Mouse (Mus musculus) urinary bladder, postnatal 36 days (tissue): Measurements from ENCODE around the gene Mdm1.
"Not testable (repeated sequence)": the region's sequence is repeated elsewhere in the genome, so short reads cannot be mapped to it uniquely, and the experiment has no call there.

Experiments
- DNase-seq, 2 experiments: peaks; one replicate each; pipeline ENCODE4 v3.0.0; 2022; ENCODE audit warnings: low spot score in 2 of 2, mixed read lengths in 1 of 2

The Mdm1 gene

GRCm38 (mm10) chr10:118122441-118123162 is 19.0 kb upstream of the Mdm1 start:
- DNase-seq = no peak

DNA sequence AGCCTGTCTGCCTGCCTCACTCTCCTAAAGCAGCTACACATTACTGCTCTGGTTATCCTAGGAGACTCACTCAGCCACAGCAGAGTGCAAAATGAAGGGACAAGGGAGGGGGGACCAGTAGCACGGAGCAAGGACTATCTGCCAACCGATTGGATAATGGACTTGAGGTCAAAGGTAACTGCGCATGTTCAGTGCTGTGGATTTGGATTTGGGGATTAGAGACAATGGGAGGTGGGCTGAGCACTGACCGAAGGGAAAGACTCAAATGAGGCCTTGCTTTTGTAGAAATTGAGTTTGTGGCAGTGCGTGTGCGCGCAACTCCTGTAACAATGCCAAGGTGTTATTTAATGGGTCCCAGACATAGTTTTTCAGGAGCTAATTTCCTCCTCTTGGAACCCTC is 16.4 kb upstream of the Mdm1 start:
- DNase-seq = no peak

- no peak for DNase-seq
Measured at GRCm38 (mm10) chr10:118125776-118126445, 15.7 kb upstream of the Mdm1 start.

GRCm38 (mm10) chr10:118129001-118129682 is 12.5 kb upstream of the Mdm1 start:
- DNase-seq = no peak

DNA sequence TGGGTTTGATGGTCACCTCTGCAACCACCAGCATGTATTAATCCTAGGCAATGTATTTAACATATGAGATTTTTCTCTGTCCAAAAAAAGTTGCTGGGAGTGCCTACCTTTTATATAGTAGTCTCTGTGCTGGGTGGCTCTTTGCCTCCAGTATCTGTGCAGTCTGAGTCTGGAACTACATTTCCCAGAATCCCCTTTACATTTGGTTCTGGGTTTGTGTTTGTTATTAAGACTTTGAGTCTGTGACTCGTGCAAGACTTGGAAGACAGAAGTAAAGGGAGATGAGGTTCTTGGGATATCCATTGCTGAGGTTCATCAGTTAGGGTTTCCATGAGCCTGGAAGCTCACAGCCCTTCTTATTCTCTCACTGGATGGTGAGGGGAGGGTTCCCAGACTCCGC is 11.6 kb upstream of the Mdm1 start:
- no peak for DNase-seq

DNA sequence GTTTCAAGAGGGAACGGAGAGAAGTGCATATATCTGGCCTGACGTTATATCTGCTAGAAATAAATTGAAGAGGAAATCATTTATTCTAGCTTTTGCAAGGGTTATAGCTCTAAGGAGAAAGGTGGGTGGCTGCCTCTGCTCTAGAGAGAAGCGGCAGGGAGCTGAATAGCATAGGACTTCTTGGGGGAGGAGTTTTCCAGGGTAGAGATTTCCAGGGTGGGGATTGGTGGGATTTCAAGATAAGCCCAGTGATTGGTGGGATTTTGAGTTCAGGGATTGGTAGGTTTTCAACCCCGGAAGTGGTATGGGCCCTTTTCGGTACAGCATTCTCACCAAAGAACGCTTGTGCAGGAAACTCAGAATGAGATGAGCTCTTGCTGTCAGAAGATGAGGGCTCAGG is 8.6 kb upstream of the Mdm1 start:
- DNase-seq = no peak

DNA sequence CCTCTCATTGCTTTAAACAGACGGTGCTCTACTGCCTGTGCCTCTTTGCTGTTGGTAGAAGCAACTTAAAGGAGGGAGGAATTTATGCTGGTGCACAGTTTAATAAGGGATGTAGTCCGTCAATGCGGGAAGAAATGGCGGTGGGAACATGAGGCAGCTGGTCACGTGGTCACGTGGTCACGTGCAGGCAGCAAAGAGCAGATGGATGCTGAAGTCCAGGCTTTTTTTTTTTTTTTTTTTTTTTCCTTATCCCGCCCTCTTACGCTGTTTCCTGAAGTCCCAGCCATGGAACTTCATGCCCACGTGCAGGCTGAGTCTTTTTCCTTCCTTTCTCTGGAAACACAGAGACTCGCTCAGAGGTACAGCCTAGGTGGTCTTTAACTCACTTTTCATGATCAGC is 3.1 kb upstream of the Mdm1 start:
- no peak for DNase-seq

- no peak for DNase-seq
Measured at GRCm38 (mm10) chr10:118139837-118140570, 1.6 kb upstream of the Mdm1 start.

- no peak for DNase-seq
Measured at GRCm38 (mm10) chr10:118141884-118142801, 532 bp downstream of the Mdm1 start.

- DNase-seq = no peak
Measured at GRCm38 (mm10) chr10:118149381-118149780, 7.8 kb downstream of the Mdm1 start.

- no peak for DNase-seq
Measured at GRCm38 (mm10) chr10:118150866-118151265, 9.3 kb downstream of the Mdm1 start.

DNA sequence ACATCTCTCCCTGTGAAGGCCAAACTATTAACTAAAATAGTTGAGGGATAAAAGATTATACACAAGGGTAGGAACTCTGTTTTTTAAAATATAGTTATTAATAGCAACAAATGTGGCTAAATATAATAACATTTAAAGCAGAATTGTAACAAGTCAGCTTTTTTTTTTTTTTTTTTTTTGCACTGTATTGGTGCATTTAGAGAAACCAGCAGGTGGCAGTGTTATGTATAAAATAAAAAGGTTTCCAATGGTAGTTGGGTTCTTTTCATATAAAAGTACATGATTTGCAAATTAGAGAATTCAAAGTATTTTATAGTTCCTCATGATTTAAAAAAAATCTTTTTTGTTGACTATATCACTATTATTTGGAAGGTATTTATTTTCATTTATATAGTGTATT is 14.3 kb downstream of the Mdm1 start:
- DNase-seq = no peak

DNA sequence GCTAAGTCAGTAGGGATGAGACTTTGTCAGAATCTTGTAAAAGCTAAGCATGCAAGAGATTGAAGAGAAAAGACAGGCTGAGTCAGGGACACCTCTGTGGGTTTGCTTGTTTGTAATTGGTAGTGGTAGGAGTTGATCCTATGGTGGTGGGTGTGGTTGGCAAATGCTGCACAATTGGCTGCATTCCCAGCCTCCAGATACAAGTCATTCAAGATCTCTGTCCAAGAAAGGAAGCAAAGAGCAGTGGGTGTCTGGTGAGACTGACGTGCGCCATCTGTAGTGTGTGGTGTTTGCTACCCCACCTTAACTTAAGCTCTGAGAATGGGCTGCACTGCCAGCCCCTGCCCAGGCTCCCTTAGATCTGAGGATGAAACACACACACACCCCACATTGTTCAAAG is 19.5 kb downstream of the Mdm1 start:
- no peak for DNase-seq

GRCm38 (mm10) chr10:118169212-118169611 is 27.6 kb downstream of the Mdm1 start:
- no peak for DNase-seq

- DNase-seq = no peak
Measured at GRCm38 (mm10) chr10:118172416-118172815, 30.8 kb downstream of the Mdm1 start.

DNA sequence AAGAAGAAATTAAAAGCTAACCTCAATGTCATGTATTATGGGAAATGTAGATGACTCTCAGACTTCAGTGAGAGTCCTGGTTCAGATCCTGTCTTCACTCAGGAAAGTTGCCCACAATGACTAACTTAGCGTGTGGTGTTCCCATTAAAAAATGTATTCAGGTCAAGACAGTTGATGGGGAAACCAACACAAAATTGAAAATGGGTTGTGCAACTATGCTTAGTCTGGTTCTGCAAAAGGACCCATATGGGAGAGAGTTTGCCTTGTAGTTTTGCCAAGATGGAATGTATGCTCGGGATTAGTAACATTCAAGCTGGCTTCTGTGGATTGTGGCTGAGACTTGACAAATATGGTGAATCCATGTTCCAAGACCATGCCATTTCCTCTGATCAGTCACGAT is 31.3 kb downstream of the Mdm1 start:
- DNase-seq = no peak

- not testable (repeated sequence) for DNase-seq
Measured at GRCm38 (mm10) chr10:118175542-118175941, 33.9 kb downstream of the Mdm1 start.

DNA sequence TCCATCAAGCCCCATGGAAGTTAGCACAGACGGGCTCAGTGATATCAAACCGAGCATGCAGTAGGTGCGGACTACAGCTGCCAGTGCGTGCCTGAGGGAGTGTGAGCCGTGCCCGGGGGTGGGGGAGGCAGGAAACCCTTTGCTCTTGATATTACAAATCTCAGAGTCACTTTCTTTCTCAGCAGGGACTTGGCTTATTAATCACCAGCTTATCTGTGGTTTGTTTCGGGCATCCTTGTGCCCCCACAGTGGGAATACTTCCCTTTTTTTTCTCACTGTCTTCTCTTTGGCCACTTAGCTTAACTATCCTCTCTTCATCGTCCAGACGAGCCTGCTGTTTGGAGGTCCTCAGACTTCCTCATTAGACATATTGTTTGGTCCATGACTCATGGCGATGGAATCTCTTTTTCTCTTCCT is 37.1 kb downstream of the Mdm1 start:
- no peak for DNase-seq

- DNase-seq = no peak
Measured at GRCm38 (mm10) chr10:118179265-118179664, 37.7 kb downstream of the Mdm1 start.

GRCm38 (mm10) chr10:118195150-118195549 is 53.5 kb downstream of the Mdm1 start:
- DNase-seq = not testable (repeated sequence)

- DNase-seq = no peak
Measured at GRCm38 (mm10) chr10:118204642-118205041, 63.0 kb downstream of the Mdm1 start, which contains the start of gene Il22. Gene Il22 (plus strand): TSS chr10:118204942.
